ENCODE assay signal across 8 mouse cellular contexts in the genomic region with DNA sequence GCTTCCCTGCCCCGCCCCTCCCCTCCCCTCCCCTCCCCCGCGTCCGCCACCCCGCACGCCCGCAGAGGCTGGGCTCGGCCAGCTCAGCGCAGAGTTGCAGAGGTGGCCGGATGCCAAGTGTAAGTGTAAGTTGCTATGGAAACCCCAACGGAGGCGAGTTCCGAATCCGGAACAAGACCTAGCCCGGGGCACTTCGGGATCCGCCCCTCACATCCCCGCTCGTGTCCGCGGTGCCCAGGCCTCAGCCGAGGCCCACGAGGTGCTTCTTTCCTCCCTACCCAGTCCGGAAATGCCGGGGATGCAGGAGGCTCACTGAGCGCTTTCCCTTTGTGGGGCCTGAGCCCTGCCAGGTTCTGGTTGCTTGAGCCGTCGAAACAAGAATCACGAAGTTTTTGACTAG. TPM values are rescaled to one million over a fixed set of nuclear protein-coding genes. Genes with fewer than 3 reads are reported as not detected.
A peak's percentile ranks its signal among the peaks of the same experiment; 100 is the strongest.
DNase-seq lines count a peak whose midpoint lies in the region; ATAC-seq and TF ChIP-seq lines count a peak whose summit lies in the region.

No protein-coding gene starts in this region.

- peaks cover 29% of the 10 kb centered on the region for H3K27me3 ChIP-seq in intestine, embryonic 14.5 days (replicated peaks; ENCODE audit: control insufficient read depth, insufficient read depth, low read length)
- peaks cover 42% of the 10 kb centered on the region for H3K27me3 ChIP-seq in liver, embryonic 11.5 days (replicated peaks; ENCODE audit: control insufficient read depth, insufficient read depth, low read length)
- peaks cover 27% of the 10 kb centered on the region for H3K27me3 ChIP-seq in midbrain, embryonic 16.5 days (ENCODE audit: control insufficient read depth, insufficient read depth, low read depth, low read length)

- H3K4me2 ChIP-seq in intestine, embryonic 14.5 days (ENCODE audit: low read length): peak overlapping the region; percentile 59
- H3K4me2 ChIP-seq in liver, embryonic 11.5 days: peak overlapping the region; percentile 69
- H3K4me2 ChIP-seq in midbrain, embryonic 16.5 days (ENCODE audit: low read length): peak overlapping the region; percentile 51

- ATAC-seq in intestine, embryonic 14.5 days (replicated peaks; ENCODE audit: low FRiP score, low TSS enrichment, low read depth): no peak
- no peak for ATAC-seq in liver, embryonic 11.5 days (replicated peaks; ENCODE audit: low FRiP score)
- no peak for ATAC-seq in midbrain, embryonic 16.5 days

- 0 out of 2 replicates have a peak overlapping the region, but pooled peaks have one; percentile 14 for H3K9ac ChIP-seq in intestine, embryonic 14.5 days (ENCODE audit: low read length)
- 0 out of 2 replicates have a peak overlapping the region, but pooled peaks have one; percentile 14 for H3K9ac ChIP-seq in liver, embryonic 11.5 days (ENCODE audit: low read depth, low read length)
- no peak overlapping the region for H3K9ac ChIP-seq in midbrain, embryonic 16.5 days (ENCODE audit: low read depth, low read length)

- H3K9me3 ChIP-seq in intestine, embryonic 14.5 days (ENCODE audit: control insufficient read depth, low read length): no peaks in the 10 kb centered on the region
- no peaks in the 10 kb centered on the region for H3K9me3 ChIP-seq in liver, embryonic 11.5 days (ENCODE audit: control insufficient read depth, low read length)
- no peaks in the 10 kb centered on the region for H3K9me3 ChIP-seq in midbrain, embryonic 16.5 days (replicated peaks; ENCODE audit: control insufficient read depth, low read length, poor library complexity, severe bottlenecking)

- WGBS in intestine, embryonic 14.5 days: 4% methylated on average over 29 of the region's 29 CpGs
- 2% methylated on average over 27 of the region's 29 CpGs for WGBS in liver, embryonic 11.5 days
- 9% methylated on average over 22 of the region's 29 CpGs for WGBS in midbrain, embryonic 16.5 days

- peak overlapping the region; percentile 9 for H3K4me3 ChIP-seq in cortical plate, adult 2 months (ENCODE audit: insufficient read depth, low read length)
- H3K4me3 ChIP-seq in intestine, embryonic 14.5 days (ENCODE audit: low read depth, low read length): peak overlapping the region; percentile 34
- peak overlapping the region; percentile 45 for H3K4me3 ChIP-seq in liver, embryonic 11.5 days (ENCODE audit: low read depth, low read length)
- H3K4me3 ChIP-seq in midbrain, embryonic 16.5 days (ENCODE audit: low read depth, low read length): peak overlapping the region; percentile 26; the same call in 1 of the 2 replicates

- intact Hi-C loops in gastrocnemius, postnatal 36 days (cut with DNase I): no loop called here

- H3K4me1 ChIP-seq in cortical plate, adult 2 months (ENCODE audit: control insufficient read depth, insufficient read depth, low read length): peaks cover 6% of the 10 kb centered on the region; the same call in 1 of the 2 replicates
- peaks cover 16% of the 10 kb centered on the region for H3K4me1 ChIP-seq in intestine, embryonic 14.5 days (replicated peaks; ENCODE audit: control insufficient read depth, insufficient read depth, low read length)
- H3K4me1 ChIP-seq in liver, embryonic 11.5 days (replicated peaks; ENCODE audit: control insufficient read depth, insufficient read depth, low read length): peaks cover 11% of the 10 kb centered on the region
- peaks cover 17% of the 10 kb centered on the region for H3K4me1 ChIP-seq in midbrain, embryonic 16.5 days (ENCODE audit: control insufficient read depth, insufficient read depth, low read length)

- H3K27ac ChIP-seq in cortical plate, adult 2 months (ENCODE audit: insufficient read depth, low read length): no peak overlapping the region
- H3K27ac ChIP-seq in intestine, embryonic 14.5 days (ENCODE audit: low read depth): no peak overlapping the region
- H3K27ac ChIP-seq in liver, embryonic 11.5 days (ENCODE audit: low read depth, low read length): no peak overlapping the region
- no peak overlapping the region for H3K27ac ChIP-seq in midbrain, embryonic 16.5 days (ENCODE audit: low read length)

- no peak for TF ChIP-seq POLR2A in cortical plate, adult 2 months (IDR thresholded peaks at IDR 0.05; ENCODE audit: extremely low read depth, insufficient read depth, low read length)

- H3K36me3 ChIP-seq in intestine, embryonic 14.5 days (ENCODE audit: control insufficient read depth, insufficient read depth, low read length): peaks cover 24% of the 10 kb centered on the region
- H3K36me3 ChIP-seq in liver, embryonic 11.5 days (ENCODE audit: control insufficient read depth, insufficient read depth, low read length): no peaks in the 10 kb centered on the region; the same call in 1 of the 2 replicates
- peaks cover 7% of the 10 kb centered on the region; the same call in 1 of the 2 replicates for H3K36me3 ChIP-seq in midbrain, embryonic 16.5 days (ENCODE audit: control insufficient read depth, insufficient read depth, low read length)

- no peak for TF ChIP-seq CTCF in cortical plate, adult 2 months (IDR thresholded peaks at IDR 0.05; ENCODE audit: extremely low read depth, insufficient read depth, low read length)

- DNase-seq in thymus, adult 18-20 months: peak; percentile 23 to 40
- no peak for DNase-seq in thymus, postnatal 0 days (ENCODE audit: low spot score)
- peak; percentile 21 to 25 for DNase-seq in gastrocnemius, postnatal 36 days
- peak; percentile 77 for DNase-seq in intestine, embryonic 14.5 days (ENCODE audit: low spot score)
- peak; percentile 53 for DNase-seq in liver, embryonic 11.5 days (ENCODE audit: low spot score)
- peak; percentile 70 for DNase-seq in testis, postnatal 14 days (ENCODE audit: low spot score)

RNA-seq across cellular contexts. Expression of gene Bmi1, which starts 4.1 kb away (rescaled TPM):
- polyA plus RNA-seq in thymus, postnatal 0 days (2015; fragmentation: Nextera tagmentation; extraction: Ambion mirVana): 15.7 TPM in 2 replicates
- polyA plus RNA-seq in cortical plate, adult 2 months (2012; rRNA removed): 34.7 and 37.1 TPM in 2 replicates
- 10 to 100 TPM; 37.2 to 37.6 TPM for total RNA-seq in gastrocnemius, postnatal 36 days (2021)
- 20.7 and 25.1 TPM in 2 replicates for polyA plus RNA-seq in intestine, embryonic 14.5 days (2014; fragmentation: Nextera tagmentation; extraction: Ambion mirVana)
- polyA plus RNA-seq in liver, embryonic 11.5 days (2014; fragmentation: Nextera tagmentation; extraction: Ambion mirVana): 12.9 and 16.6 TPM in 2 replicates
- 19.4 and 21.0 TPM in 2 replicates for polyA plus RNA-seq in midbrain, embryonic 16.5 days (2015; fragmentation: Nextera tagmentation; extraction: Ambion mirVana)

RNA-seq across cellular contexts. Expression of gene Commd3, which starts 8.8 kb away (rescaled TPM):
- polyA plus RNA-seq in thymus, postnatal 0 days (2015; fragmentation: Nextera tagmentation; extraction: Ambion mirVana): 275 and 308 TPM in 2 replicates
- polyA plus RNA-seq in cortical plate, adult 2 months (2012; rRNA removed): 117 and 125 TPM in 2 replicates
- total RNA-seq in gastrocnemius, postnatal 36 days (2021): 10 to 100 TPM; 85.1 to 91.1 TPM
- 199 and 202 TPM in 2 replicates for polyA plus RNA-seq in intestine, embryonic 14.5 days (2014; fragmentation: Nextera tagmentation; extraction: Ambion mirVana)
- 132 and 138 TPM in 2 replicates for polyA plus RNA-seq in liver, embryonic 11.5 days (2014; fragmentation: Nextera tagmentation; extraction: Ambion mirVana)
- polyA plus RNA-seq in midbrain, embryonic 16.5 days (2015; fragmentation: Nextera tagmentation; extraction: Ambion mirVana): 188 and 194 TPM in 2 replicates

RNA-seq across cellular contexts. Expression of gene Spag6, which starts 12.9 kb away (rescaled TPM):
- polyA plus RNA-seq in thymus, postnatal 0 days (2015; fragmentation: Nextera tagmentation; extraction: Ambion mirVana): not detected in 2 replicates
- polyA plus RNA-seq in cortical plate, adult 2 months (2012; rRNA removed): 6.7 and 8.9 TPM in 2 replicates
- under 1 TPM; 0.77 to 0.84 TPM for total RNA-seq in gastrocnemius, postnatal 36 days (2021)
- not detected in 2 replicates for polyA plus RNA-seq in intestine, embryonic 14.5 days (2014; fragmentation: Nextera tagmentation; extraction: Ambion mirVana)
- not detected in 2 replicates for polyA plus RNA-seq in liver, embryonic 11.5 days (2014; fragmentation: Nextera tagmentation; extraction: Ambion mirVana)
- polyA plus RNA-seq in midbrain, embryonic 16.5 days (2015; fragmentation: Nextera tagmentation; extraction: Ambion mirVana): 0.10 TPM in 1 of 2 replicates, not detected in the other
